Mouse (Mus musculus) retina, postnatal 1 day (tissue): ENCODE measurements around the gene Pde6d.
A peak's percentile ranks its signal among the peaks of the same experiment; 100 is the strongest.

Experiments used
- DNase-seq: peaks from one replicate; pipeline ENCODE4 v3.0.0-alpha.2; 2012

The Pde6d gene

DNA sequence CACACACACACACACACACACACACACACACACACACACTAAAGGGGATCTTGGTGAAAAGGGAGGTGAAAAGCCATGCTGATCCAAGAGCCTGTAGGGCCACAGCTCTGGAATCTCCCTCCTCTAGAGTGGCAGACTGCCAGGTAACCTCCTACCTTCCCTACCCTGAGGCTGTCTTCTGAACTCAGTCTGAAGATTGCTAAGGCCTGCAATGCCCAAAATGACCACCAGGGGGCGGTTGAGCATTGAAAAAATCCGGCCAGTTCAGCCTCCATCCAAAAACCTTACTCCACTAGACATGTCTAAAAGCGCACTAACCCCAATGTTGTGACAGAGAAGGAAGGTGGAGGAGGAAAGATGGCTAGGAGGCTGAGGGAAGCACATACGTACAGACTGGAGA, 80.9 kb downstream of the Pde6d start:
- DNase-seq = peak; percentile 92

DNA sequence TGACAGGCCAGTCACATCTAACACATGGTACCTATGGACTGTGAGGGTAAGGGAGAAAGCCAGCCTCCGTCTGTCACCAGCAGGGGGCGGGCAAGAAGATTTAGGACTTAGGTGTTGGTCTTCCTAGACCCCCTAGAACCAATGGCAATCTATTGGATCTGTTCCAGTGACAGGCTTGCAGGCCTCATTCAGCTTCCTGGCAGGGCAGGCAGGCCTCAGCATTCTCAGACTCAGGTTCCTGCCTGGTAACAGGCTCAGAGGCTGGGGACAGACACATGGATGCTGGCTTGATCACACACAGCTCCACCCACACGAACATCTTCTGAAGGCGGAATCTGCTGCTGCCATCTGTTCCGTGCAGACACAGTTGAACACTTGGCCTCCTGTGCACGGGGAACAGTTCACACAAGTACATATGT, 81.3 kb downstream of the Pde6d start:
- DNase-seq = peak; percentile 81

DNA sequence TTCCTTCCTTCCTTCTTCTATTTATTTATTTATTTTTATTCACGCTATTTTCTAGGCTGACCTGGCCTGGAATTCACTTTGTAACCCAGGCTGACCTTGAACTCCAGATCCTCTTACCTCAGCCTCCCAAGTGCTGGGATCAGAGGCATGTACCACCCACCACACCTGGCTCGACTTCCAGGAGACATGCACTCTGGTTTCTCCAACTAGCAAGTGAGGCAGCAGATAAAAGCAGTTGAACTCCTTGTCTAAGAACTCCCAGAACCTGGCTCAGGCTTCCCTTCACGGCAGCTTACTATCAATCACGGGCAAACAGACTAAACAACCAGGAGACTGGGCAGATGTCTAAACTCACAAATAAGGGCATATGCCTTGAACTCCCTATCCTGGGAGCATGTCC, 81.7 kb downstream of the Pde6d start:
- no peak for DNase-seq

DNA sequence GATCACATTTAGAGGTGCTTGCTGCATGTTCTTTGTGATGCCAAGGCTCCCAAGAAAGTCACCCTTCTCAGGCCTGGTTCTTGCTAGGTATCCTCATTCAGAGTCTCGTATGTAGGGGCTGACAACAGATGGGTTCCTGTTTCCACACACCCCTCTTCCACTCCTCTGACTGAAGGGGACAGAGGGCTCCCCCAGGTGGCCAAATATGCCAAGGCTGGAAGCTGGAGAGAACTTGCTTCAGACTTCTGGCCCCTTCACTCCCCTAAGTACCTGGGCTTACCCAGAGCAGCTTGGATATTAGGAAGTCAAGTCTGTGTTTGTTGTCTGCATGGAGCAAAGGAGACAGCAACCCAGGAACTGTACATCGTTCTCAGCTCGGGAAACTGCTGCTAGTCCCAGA, 82.5 kb downstream of the Pde6d start:
- DNase-seq = peak; percentile 70

DNA sequence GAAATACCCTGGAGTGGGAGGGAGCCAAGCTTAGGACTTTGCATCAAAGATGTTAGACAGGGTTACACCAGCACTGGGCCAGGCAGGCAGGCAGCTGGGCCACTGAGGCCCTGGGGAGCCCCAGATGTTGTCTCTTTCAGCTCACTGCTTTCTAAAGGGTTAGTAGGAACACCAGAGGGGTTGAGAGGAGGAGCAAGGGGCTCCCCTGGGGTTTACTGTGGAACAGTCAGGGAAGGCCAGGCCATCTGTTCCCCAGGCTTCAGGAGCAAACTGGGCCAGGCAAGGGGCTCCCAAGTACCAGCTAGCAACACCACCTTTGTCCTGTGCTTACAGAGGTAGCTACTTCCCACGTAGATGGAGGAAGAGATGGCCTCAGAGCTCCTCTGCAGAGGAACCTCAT, 83.8 kb downstream of the Pde6d start:
- peak; percentile 50 for DNase-seq

DNA sequence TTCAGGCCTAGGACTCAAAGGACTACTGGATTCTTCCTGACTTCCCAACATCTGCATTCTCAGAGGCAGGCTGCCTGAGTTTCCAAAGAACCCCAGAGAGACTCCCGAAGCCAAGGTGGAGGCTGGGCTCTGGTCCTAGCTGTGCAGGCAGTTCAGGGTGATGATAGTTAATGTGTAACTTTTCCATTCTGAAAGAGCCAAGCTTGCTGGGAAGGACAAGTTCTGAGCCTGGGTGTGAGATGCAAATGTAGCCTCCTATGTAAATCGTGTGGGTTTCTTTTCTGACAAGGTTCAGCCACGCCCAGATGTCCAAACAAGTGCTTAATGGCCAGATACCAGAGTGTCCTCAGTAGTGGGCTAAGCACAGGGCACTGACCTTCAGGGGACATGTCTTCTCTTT, 84.4 kb downstream of the Pde6d start:
- no peak for DNase-seq

DNA sequence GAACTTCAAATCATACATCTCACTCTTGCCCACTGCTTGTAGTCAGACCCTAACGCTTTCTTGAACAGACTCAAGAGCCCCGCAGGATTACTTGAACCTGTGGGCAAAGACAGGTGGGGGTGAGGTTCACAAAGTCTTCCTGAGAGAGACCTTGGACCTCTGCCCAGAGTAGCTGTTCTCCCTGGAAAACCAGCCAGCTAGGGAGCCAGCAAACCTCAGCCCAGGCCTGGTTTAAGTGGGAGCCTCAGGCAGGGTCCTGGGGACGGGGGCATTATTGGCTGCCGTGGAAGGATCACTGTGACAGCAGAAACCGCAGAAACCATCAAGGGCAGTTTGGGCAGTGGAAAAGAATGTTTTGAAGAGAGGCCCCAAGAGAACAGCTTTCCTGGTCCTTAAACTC, 85.1 kb downstream of the Pde6d start:
- DNase-seq = no peak

DNA sequence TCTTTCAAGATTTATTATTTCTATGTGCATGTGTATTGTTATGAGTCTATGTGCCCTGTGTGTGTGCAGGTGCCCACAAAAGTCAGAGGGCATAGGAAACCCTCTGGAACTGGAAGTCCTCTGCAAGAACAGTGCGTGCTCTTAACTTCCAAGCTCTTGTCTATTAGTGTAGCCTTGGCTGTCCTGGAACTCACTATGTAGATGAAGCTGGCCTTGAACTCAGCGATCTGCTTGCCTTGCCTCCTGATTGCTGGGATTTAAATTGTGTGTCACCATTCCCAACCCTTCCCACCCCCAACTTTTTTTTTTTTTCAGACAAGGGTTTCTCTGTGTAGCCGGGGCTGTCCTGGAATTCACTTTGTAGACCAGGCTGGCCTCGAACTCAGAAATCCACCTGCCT, 86.1 kb downstream of the Pde6d start:
- no peak for DNase-seq

DNA sequence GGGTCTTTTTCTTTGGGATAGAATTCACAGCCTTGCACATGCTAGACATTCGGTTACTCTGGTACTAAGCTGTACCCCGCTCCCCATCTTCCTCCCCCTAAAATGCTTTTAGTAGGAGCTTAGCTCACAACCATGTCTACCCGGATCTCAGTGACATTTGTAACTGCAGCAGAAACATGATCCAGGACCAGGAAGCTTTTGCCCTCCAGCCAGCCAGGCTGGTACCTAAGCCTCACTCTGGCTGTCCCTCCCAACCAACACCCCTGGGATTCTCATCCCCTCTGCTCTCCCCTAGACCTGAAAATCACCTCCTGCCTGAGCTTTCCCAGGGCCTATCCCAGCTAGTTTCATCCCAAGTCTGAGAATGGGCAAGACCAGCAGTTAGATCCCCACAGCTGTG, 88.6 kb downstream of the Pde6d start:
- no peak for DNase-seq
